Mouse (Mus musculus): ENCODE measurements around the gene Taf1b.

Taf1b gene

DNA sequence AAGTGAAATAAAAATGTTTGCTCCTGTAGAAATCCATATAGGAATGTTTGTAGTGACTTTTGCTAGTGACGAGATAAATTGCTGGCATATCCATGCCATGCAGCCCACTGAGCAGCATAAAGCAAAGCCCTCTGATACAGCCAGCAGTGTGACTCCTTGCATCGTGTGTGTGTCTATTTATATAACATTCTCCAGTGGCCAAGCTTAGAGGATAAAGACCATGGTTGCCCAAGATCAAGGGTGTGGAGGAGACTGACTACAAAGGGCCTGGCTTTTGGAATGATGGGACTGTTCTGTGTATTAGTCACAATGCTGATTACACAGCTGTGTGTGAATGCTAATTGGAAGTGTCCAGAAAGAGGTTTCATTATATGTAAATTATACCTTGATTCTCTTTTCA, 54.4 kb downstream of the Taf1b start:
- in situ Hi-C loops (cut with MseI, MboI) = no loop called here

DNA sequence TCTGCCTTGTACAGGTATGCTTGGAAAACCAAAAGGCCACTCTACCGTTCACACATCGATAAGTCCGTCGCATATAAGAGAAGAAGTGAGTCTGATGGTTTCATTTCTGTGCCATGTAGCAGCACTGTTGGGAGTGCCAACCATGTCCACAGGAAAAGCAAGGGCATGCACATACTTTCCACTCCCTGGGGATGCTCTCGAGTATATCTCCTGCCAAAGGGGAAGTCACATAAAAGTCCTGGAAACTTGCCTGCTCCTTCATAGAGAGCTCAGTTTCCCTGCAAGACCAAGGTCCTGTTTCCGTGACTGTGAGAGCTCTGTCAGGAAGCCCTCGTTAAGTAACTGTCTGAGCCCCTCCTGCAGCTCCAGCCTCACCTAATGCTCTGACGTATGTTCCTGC, 57.8 kb downstream of the Taf1b start:
- in situ Hi-C loops (cut with MseI, MboI) = no loop called here

DNA sequence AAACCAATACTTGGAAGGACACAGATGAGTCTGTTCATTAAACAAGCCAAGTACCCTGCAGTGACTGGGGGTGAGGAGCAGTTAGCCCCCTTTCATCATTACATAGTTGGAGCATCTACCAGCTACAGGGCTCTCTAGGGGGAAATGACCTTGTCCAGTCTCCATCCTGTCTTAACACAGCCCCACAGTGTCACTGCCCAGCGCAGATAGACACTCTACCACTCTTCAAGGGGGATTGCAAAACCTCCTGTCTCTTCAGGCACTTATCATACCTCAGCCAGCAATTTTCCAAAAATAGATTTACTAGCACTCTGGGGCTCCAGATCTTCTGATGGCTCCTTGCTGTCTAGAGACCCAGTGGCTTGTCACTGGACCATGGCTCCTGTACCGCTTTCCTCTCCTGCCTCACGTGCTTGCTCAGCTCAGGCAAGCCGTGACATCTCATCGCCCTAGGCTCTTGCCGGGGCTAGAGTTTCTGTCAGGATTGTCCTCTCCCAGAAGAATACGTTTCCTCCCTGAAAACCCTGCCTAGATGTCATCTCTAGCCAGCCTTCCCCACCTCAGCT, 65.3 kb downstream of the Taf1b start:
- in situ Hi-C loops (cut with MseI, MboI) = no loop called here

DNA sequence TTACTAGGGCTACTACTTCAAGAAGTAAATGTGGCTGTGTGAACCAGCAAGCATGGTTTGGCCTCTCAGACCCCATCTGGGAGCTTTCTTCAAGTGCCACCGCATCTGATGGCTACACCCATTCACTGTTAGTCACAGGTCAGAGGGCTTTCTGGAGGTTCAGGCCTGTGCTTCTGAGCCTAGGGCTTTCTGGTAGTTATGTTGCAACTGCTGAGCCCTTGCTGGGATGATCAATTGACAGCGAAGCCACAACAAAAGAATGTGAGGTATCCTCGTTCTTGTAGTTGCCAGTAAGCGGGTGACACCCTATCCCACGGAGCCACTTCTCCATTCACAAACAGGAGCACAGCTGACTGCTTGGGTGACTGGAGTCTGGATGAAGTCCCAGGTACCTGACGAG, 67.2 kb downstream of the Taf1b start:
- in situ Hi-C loops (cut with MseI, MboI) = no loop called here

DNA sequence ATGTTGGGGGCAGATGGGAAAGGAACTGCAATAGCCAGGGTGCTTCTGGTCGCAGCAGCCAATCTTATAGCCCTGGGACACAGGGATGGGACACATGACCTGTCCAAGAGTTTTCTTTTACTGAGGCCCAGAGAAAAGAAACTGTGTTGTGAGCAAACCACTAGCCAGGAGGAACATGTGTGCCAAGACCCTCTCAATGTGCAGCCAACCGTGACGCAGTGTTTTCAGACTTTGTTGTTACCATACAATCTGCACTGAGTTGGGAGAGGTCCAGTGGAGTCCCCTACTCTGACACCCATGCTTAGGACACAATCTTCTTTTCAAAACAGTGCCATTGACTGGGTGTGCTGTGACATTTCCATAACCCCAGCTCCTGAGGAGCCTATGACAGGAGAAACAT, 69.4 kb downstream of the Taf1b start:
- in situ Hi-C loops (cut with MseI, MboI) = no loop called here

DNA sequence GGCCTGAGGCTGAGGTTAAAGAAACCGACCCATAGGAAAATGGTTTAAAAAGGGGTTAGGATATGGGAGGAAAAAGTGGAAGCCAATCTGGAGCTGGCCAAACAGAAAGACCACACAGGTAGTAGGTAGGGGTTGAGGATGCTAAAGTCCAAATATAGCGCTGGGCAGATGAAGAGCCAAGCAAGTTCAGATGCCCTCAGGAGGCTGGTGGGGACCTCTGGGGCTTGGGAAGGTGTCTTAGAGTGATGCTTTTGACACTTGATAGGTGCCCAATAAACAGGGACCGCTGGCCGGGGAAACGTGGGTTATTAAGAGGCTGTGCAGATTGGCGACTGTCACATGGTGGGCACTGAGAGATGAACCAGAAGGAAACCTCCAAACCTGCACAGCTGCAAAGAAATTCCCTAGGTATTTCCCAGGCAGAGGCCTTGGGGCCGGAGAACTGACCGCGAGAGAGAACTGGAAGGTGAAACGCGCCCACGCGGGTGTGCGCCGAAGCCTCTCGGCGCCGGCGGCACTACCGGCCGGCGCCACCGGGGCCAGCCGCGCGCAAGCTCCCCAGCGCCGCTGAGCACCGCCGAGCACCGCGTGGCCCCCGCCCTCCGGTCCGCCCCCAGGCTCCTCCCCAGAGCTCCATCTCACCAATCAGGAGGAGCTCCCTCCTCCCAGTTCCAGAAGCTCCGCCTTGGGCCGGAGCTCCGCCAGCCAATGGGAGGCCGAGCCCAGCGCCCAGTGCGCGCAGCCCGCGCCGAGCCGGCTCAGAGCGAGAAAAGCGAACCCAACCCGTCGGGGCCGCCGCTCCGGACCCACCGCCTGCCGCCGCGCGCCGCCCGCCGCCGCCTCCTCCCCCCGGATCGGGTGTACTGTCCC, 73.6 kb downstream of the Taf1b start, which contains the start of gene Grhl1:
Gene Grhl1, plus strand, starts transcription at position 761 of the 870 bp plus-strand sequence.
- in situ Hi-C loops (cut with MseI, MboI) = no loop called here

DNA sequence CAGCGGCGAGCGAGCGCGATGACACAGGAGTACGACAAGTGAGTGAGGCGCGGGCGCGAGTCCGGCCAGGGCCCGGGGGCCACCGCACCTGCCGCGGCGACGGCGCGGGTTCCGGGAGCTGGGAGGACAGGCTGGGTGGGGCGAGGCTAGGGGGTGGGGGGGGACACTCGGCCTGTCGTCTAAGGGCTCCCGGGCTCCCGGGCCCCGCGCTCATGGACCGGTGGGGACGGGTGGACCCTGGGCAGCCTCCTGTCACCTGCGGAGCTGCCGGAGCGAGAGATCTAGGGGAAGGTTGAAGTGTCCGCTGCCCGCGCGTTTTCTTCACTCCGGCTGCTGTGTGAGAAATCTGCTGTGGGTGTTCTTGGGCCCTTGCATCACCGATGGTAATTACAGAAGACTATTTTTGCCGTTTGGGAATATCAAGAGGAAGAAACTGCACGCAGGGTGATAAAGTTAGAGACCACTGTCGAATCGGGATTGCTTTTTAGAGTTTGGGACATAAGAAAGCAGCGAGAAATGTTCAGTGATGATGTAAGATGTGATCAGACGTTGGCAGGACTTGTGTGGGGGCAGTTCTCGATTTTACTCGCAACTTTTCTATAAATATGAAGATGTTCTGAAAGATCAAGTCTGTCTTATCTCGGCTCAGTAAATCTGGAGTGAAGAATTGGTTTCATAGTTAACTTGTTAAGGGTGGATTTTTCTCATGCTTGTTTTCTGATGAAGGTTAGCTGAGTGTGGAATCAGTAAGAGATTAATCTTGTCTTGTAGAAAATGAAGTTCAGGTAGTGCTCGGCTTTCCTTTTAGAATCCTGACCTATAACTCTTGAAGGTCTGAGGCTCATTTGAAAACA, 74.5 kb downstream of the Taf1b start:
- in situ Hi-C loops (cut with MseI, MboI) = no loop called here

DNA sequence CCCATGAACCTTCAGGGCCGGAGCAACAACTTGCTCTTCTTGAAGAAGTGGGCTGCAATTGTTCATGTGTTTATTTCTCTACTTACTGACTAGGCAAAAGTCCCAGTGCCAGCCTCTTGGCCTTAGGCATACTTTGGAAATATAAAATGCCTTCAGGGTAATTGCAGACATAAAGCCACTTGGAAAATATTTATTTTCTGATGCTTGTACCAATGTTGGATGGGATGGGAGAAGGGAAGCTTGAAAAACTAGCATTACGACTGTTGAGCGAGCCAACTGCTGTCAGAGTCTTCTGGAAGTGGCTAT, 75.1 kb downstream of the Taf1b start:
- in situ Hi-C loops (cut with MseI, MboI) = no loop called here

DNA sequence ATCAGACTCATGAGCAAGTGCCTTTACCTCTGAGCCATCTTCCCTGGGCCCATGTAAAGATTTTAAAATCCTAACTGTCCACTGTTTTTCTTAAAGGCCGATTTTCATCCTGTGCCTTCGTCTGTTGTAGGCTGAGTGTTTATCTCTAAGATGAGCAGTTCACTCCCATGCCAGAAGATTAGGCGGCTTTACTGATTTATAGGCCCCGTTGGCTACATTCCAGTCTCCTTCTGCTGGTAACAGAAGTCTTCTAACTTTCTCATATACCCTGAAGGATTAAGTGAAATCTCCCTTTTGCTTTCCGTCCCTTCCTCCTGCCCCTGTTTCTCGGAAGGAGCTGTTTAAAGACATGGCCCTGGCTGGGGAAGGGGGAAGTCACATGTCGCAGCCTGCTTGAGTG, 76.7 kb downstream of the Taf1b start:
- in situ Hi-C loops (cut with MseI, MboI) = no loop called here

DNA sequence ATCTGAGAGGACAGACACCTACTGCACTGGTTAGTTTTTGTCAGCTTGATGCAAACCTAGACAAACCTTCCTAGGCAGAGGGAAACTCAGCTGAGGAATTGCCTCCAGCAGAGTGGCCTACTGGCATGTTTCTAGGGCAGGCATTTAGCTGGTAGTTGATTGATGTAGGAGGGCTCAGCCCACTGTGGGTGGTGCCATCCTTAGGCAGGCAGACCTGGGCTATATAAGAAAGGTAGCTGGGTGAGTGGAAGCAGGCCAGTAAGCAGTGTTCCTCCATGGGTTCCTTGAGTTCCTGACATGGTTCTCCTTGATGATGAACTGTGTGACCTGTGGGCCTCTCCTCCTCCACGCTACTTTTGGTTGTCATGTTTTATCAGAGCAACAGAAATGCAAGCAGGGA, 82.3 kb downstream of the Taf1b start:
- in situ Hi-C loops (cut with MseI, MboI) = no loop called here

DNA sequence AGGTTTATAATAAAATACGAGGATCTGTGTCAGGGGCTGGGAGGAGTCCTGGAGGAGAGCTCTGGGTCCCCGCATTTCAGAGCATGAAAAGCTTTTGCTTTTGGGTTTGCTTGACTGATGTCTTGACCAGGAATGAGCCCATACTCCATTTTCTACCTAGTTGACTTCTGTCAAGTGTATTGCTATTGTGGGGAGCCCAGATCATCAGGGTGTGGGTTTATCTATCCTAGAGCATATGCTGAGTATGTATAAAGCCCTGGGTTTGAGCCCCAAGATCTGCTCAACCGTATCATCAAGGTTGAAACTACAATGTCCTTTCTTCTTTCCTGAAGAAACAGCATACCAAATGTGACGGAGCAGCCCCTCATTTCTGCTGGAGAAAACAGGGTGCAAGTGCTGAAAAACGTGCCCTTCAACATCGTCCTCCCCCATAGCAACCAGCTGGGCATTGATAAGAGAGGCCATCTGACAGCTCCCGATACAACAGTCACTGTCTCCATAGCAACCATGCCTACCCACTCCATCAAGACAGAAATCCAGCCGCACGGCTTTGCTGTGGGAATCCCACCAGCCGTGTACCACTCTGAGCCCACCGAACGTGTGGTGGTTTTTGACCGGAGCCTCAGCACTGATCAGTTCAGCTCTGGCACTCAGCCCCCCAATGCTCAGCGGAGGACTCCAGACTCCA, 83.0 kb downstream of the Taf1b start:
- in situ Hi-C loops (cut with MseI, MboI) = no loop called here

DNA sequence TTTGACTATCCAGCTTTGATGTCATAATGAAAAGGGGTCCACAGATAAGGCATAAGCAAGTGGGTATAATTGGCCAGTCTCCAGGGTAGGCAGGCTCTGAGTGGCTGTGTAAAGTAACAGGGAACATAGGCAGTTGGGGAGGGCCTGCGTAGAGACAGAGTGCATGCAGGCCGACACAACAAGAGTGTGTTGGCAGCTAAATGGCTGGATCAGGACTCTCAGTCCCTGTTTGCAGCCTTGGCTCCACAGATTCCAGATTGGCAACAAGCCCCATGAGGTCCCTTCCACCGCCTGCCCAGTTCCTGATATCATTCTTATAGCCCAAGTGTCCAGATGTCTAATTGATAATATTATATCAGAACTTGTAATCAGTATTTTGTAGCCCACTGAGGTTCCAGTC, 85.5 kb downstream of the Taf1b start:
- in situ Hi-C loops (cut with MseI, MboI) = no loop called here

DNA sequence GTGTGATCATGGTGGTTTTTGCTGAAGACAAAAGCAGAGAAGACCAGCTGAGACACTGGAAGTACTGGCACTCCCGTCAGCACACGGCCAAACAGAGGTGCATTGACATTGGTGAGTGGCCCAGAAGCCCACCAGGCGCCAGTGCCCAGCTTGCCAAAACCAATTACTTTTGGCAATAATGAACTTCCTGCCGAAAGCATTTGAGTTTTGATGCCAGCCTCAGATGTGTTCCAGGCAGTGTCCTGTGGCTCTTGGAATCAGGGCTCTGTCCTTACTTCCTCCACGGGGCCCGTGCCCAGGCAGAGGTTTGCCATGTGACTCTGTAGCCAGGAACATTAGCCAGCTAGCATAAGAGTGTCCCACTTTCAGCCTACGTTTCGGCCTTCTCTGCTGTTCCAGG, 86.7 kb downstream of the Taf1b start:
- in situ Hi-C loops (cut with MseI, MboI) = no loop called here

DNA sequence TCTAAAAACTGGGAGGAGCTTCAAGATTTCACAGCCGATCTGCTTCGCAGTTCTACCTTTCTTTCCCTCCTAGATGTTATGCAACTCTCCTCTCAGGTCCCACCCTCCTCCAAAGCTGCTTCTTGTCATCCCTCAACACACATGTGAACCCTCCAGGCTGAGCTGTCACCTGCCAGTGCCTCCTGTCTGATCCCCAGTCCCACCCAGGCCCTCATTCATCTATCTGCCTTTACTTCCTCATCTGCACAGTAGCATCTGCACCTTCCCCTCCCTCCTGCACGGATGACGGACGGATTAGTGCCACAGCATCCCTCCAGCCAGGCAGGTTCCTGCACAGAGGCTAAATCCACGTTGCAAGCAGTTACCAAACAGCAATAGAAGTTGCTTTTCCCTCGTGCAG, 88.0 kb downstream of the Taf1b start:
- in situ Hi-C loops (cut with MseI, MboI) = no loop called here

DNA sequence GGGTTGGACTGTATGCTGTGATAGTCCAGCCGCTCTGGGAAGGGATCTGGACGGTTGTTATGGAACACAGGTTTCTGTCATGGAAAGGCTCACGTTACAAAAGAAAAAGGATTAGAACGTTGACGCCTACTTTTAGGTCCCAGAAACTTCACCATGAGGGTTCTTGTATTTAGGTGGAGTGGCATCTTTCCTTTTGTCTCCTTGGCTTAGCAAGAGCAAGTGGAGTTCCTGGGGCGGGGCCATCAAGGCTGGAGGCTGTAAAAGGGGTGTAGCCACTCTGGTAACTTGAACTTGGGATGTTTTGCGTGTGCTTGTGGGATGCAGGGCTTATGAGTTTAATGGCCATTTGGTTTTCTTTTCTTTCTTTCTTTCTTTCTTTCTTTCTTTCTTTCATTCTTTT, 92.2 kb downstream of the Taf1b start:
- in situ Hi-C loops (cut with MseI, MboI) = loop anchor here in 1 of 2 experiments (10.0 kb wide), 1 partner anchor 116 kb away; no protein-coding TSS in a partner anchor

DNA sequence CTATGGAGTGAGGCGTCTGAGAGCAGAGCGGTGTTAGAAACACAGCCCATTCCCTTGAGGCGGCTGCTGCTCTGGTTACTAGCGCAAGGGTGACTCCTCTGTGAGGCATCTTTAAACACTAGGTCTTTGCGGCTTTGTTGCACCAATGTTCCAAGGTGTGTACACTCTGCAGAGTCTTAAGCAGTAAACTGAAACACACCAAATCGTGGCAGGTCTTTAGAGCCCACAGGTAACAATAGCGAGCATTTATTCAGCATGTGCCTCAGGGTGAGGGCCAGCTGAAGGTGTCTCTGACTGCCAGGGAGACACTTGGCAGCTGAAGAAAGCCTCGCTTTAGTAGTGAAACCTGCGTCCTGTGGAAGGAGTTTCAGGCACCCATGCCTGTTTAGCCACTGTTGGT, 93.9 kb downstream of the Taf1b start:
- in situ Hi-C loops (cut with MseI, MboI) = loop anchor here in 1 of 2 experiments (10.0 kb wide), 1 partner anchor 117 kb away; no protein-coding TSS in a partner anchor

DNA sequence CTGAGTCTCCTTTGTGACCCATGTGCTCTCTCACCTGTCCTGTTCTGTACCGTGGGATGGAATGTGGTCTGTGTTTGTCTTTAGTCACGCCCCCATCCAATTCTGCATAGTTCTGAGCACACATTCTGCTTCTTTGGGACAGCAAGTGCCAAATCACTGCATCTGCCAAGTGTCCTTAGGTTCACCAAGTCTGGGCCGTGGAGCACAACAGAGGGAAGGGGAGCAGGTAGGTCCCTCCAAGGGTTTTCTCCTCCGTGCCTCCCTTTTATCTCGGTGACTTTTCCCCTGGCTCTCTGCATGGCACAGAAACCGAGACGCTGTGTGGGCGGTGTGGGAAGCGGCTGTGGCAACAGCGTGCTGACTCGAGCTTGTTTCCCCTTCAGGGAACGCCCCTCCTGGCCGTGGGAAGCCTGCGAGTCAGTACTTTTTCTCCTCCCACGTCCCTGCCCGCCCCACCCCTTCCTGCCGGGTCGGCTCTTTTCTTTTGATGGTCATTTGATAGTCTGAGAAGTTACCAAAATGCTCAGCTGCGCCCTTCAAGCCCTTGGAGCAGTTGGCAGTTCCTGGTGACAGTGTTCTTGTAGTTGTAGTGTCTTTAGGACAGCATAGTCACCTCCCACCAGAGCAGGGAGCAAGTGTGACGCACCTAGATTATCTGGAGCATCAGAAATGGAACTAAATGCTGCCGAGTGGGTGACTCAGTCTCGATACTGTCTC, 95.0 kb downstream of the Taf1b start:
- in situ Hi-C loops (cut with MseI, MboI) = loop anchor here in 1 of 2 experiments (10.0 kb wide), 1 partner anchor 118 kb away; no protein-coding TSS in a partner anchor

DNA sequence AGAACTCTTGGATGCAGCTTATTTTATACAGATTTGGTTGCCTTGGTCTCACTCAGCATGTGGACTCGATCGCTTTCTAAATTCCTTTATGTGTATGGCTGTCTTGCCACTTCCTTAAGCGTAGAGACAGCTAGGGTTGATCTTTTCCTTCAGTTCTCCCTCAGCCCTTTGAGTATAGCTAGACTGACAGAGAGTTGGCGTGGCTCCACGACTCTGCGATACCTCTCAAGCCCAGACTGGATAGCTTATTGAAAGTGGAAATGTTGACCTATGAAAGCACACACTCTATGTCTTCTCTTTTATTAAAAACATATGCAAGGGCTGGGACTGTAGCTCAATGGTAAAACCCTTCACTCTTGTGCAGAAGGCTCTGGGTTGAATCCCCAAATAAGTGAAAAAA, 99.2 kb downstream of the Taf1b start:
- in situ Hi-C loops (cut with MseI, MboI) = loop anchor here in 1 of 2 experiments (10.0 kb wide), 1 partner anchor 123 kb away; no protein-coding TSS in a partner anchor

DNA sequence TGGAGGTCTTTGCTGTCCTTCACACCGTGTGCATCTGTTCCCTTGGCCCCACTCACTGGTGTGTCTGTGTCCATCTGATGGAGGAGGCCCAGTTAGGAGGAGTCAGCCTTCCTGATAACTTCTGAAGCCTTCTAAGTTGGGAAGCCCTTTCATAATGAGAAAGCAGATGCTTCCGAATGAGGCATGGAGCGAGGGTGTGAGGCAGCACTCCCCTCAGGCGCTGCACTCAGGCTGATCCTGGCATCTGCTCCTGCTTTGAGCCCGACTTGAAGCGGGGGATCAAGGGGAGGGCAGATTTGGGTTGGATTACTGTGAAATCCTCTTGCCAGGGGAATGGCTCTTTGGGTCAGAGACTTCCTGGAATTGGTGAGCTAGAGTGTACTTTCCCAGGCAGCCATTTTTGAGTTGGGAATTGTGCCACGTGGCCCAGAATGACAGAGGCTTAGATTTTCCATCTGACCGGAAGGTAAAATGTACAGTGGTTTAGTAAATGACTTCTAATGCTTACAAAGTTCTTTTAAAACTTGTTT, 101.3 kb downstream of the Taf1b start:
- in situ Hi-C loops (cut with MseI, MboI) = loop anchor here in 1 of 2 experiments (10.0 kb wide), 1 partner anchor 125 kb away; no protein-coding TSS in a partner anchor

DNA sequence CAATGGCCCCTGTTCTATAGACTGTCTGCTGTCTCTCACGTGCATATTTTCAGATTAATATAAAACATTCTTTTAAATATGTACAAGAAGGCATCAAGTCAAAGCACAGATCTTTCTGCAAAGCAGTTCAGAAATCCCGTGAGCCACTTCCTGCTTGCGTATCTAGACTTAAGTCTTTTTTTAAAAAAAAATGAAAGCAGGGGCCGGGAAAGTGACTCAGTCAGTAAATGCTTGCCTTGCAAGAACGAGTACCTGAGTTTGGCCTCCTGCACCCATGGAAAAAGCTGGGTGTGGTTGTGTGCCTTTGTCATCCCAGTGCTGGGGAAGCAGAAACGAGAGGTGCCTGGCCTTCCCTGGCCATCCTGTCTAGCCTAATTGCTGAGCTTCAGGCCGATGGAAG, 101.9 kb downstream of the Taf1b start:
- in situ Hi-C loops (cut with MseI, MboI) = loop anchor here in 1 of 2 experiments (5.0 to 10.0 kb wide), 2 partner anchors 97 to 125 kb away; no protein-coding TSS in a partner anchor

All from mouse trophoblast stem cell (cell line).